Mouse (Mus musculus): ENCODE data around the gene Cul7.

Gene Cul7

GRCm38 (mm10) chr17:46628791-46629684, 21.1 kb upstream of the Cul7 start, which contains the start of gene Ptk7:
Ptk7 (minus strand) TSS chr17:46629504.
- DNase-seq (ENCODE audit: low spot score): peak; percentile 73

DNA sequence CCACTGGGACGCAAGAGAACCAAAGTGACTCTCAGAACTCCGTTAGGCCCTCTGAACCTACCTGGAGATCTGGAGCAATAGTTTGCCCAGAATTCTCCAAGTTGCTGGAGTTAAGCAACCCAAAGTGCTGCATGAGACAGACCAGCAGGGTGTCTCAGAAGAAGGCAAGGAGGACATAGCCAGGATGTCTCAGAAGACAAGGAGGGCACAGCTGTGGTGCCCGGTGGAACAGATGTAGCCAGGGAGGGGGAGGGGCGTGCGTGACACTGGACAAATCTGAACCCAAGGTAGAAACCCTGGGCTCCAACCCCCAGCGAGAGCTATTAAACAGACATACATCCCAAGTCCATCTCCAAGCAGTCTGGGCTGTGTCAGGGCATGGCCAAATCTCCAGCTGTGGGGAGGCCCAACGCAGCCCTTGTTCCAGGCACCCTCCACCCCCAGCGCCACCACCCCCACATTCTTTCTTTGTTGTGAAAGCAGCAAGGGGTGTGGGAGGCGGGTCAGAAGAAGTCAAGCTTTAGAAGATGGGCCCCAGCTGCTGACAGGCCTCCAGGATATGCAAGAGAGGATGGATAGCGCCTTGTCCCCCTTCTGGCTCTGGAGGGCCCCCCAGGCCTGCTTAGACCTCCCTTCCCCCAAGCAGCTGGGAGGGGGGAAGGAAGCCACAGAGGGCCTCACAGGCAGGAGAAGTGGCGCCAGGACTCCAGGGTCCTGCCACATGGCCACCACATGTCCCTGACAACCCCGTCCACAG, 20.3 kb upstream of the Cul7 start:
- DNase-seq (ENCODE audit: low spot score): peak; percentile 50

GRCm38 (mm10) chr17:46636831-46637523, 13.2 kb upstream of the Cul7 start:
- no peak for DNase-seq (ENCODE audit: low spot score)

DNA sequence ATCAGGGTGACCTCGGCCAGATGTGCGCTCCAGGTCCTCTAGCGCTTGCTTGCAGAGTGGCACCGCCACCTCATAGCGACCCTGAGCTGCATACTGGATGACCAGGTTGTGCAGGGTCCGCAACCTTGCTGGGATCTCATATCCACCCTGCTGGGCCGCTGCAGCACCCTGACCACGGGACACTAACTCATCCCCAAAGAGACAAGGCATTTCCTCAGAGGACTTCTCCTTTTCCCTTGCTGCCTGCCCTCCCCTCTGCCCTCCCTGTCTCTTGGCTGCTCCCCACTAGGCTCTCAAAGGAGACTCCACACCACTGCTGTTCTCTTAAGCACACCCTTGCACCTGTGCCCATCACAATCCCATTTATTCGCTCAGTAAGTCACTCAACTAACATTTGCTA, 10.2 kb upstream of the Cul7 start:
- no peak for DNase-seq (ENCODE audit: low spot score)

GRCm38 (mm10) chr17:46642060-46642459, 8.1 kb upstream of the Cul7 start:
- no peak for DNase-seq (ENCODE audit: low spot score)

DNA sequence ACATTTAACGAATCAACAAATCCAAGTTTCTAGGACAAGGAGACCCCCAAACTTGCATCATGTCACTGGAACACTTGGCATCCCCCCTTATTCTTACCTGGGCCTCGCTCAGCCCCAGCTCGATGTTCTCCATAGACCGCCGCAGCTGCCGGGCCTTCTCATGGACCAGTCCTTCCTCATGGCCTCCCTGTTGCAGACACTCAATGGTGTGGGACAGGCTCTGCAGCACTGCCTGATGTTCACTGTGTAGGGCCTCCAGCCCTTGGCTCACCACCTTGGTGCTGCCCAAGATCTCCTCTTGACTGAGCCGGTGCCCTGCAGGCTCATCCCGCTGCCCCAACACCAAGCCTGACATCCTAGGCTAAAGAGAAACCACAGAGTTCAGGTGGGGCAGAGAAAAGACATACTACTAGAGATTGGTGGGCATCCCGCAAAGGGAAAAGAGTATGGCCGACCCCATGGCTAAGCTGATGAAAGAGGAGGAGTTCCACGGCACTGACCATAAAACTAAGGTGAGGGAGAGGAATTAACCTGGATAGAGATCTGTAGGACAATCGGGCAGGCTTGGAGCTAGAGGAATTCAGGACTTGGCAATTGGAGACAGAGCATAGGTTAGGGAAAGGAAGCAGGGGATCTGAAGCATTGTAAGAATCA, 5.9 kb upstream of the Cul7 start:
- no peak for DNase-seq (ENCODE audit: low spot score)

- DNase-seq (ENCODE audit: low spot score): no peak
These were observed 5.1 kb upstream of the Cul7 start for GRCm38 (mm10) chr17:46644916-46645475.

DNA sequence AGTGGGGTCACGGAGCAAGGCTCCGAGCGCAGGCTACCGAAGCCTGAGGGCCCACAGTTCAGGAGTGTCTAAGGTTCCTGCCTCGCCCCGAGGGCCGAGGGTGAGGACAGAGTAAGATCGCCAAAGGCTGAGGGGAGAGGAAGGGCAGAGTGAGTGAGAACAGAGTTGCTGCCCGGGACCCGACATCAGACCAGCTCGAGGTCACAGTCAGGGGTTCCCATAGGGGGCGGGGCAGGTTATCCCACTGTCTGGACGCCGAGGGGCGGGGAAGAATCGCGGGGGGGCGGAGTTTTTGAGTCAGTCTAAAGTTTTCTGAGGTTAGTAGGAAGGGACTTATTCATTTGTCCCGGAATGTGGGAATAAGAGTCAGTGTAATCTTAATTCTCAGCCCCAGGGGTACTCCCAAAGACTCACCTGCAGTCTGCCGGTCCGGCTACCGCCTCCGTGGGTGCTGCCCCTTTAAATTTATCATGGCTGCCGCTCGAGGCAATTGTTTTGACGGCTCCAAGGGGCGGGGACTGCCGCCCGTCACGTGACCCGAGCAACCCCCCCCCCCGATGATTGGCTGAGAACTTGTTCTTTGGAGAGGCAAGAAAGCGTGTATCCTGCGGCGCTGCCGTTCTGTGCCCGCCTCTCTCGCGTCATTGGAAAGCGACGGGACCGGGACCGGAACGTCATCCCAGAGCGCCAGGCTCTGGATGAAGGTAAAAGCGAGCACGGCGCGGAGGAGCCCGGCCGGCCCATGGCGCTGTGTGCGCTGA, 4.4 kb upstream of the Cul7 start, which contains the start of the genes Klc4 and Mrpl2:
Gene Klc4 (minus strand): TSS at position 462 of the 761 bp plus-strand sequence.
Gene Mrpl2 (plus strand): TSS at position 669 of the 761 bp plus-strand sequence.
- peak; percentile 99 for DNase-seq (ENCODE audit: low spot score)

- DNase-seq (ENCODE audit: low spot score): no peak
These were observed 3.8 kb upstream of the Cul7 start for GRCm38 (mm10) chr17:46646322-46646662.

DNA sequence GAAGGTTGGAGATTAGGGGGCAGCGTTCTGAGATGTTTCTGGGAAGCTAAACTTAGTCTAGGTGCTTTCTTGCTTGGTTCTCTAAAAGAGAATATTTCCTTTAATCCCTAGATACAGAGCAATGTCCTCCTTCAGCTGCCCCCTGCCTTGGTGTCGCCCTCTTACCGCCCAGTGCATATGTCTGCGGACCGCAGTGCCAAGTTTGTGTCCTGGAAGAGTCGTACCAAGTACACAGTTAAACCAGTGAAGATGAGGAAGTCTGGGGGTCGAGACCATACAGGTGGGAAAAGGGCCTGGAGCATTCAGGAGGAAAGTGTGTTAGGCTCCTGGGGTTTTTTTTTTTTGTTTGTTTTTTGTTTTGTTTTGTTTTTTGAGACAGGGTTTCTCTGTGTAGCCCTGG, 2.9 kb upstream of the Cul7 start:
- DNase-seq (ENCODE audit: low spot score): no peak

DNA sequence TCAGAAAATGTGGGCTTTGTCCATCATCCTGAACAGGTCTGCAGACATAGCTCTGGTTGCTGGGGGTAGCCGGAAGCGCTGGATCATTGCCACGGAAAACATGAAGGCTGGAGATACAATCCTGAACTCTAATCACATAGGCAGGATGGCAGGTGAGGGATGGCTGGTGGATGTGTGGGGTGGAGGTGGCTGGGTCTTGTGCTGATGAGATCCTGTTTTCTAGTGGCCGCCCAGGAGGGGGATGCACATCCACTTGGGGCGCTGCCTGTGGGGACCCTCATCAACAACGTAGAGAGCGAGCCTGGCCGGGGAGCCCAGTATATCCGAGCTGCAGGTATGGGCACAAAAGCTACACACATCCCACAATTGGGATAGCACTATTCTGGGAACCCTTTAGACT, 1.7 kb upstream of the Cul7 start:
- no peak for DNase-seq (ENCODE audit: low spot score)

- DNase-seq (ENCODE audit: low spot score): no peak
These were observed 326 bp upstream of the Cul7 start for GRCm38 (mm10) chr17:46649811-46650210.

DNA sequence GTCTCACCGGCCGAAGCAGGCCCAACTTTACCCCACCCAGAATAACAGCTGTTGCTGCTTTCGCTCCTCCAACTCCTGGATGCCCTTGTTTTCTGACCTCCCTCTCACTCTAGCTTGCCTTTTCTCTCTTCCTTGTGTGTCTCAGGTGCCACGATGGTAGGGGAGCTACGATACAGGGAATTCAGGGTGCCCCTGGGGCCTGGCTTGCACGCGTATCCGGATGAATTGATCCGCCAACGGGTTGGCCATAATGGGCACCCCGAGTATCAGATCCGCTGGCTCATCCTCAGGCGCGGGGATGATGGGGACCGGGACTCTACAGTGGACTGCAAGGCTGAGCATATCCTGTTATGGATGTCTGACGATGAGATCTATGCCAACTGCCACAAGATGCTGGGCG, 1.2 kb downstream of the Cul7 start:
- no peak for DNase-seq (ENCODE audit: low spot score)

- DNase-seq (ENCODE audit: low spot score): no peak
These were observed 1.8 kb downstream of the Cul7 start for GRCm38 (mm10) chr17:46651755-46652547.

GRCm38 (mm10) chr17:46656054-46656453, 5.9 kb downstream of the Cul7 start:
- DNase-seq (ENCODE audit: low spot score): no peak

- no peak for DNase-seq (ENCODE audit: low spot score)
These were observed 11.2 kb downstream of the Cul7 start for GRCm38 (mm10) chr17:46661351-46661750.

GRCm38 (mm10) chr17:46661981-46662380, 11.8 kb downstream of the Cul7 start:
- DNase-seq (ENCODE audit: low spot score): no peak

DNA sequence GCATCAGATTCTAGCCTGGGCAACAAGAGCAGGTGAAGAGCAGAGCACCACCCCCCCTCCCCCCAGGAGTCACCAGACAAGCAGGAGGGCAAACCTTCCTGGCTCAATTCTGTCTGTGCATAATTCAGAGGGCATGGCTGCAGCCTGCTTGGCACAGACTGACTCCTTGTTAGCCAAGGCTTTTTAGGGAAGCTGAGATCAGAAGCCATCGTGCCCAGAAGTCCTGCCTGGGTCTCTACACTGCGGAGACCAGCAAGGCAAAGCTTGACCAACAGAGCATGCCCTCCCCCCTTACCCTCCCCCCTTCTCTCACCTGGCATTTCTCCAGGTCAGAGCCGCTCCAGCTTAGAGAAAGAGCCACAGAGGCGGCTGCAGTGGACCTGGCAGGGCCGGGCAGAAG, 12.6 kb downstream of the Cul7 start:
- no peak for DNase-seq (ENCODE audit: low spot score)

GRCm38 (mm10) chr17:46667712-46668111, 17.6 kb downstream of the Cul7 start:
- DNase-seq (ENCODE audit: low spot score): no peak

- no peak for DNase-seq (ENCODE audit: low spot score)
These were observed 19.8 kb downstream of the Cul7 start for GRCm38 (mm10) chr17:46669911-46670310.
